Mouse (Mus musculus): ENCODE measurements around the gene Cers3.
A peak's percentile ranks its signal among the peaks of the same experiment; 100 is the strongest.

The Cers3 gene

GRCm38 (mm10) chr7:66840008-66840719, 96.9 kb downstream of the Cers3 start:
- DNase-seq (ENCODE audit: low spot score in 2 of 2): peak; percentile 58 to 67

GRCm38 (mm10) chr7:66841165-66841564, 97.9 kb downstream of the Cers3 start:
- peak; percentile 52 to 58 for DNase-seq (ENCODE audit: low spot score in 2 of 2)

GRCm38 (mm10) chr7:66842021-66842420, 98.7 kb downstream of the Cers3 start:
- peak; percentile 89 for DNase-seq (ENCODE audit: low spot score in 2 of 2)

- no peak for DNase-seq (ENCODE audit: low spot score in 2 of 2)
Observed at GRCm38 (mm10) chr7:66843846-66844245, 100.5 kb downstream of the Cers3 start.

GRCm38 (mm10) chr7:66846582-66846981, 103.3 kb downstream of the Cers3 start:
- DNase-seq (ENCODE audit: low spot score in 2 of 2): no peak

- DNase-seq (ENCODE audit: low spot score in 2 of 2): no peak
Observed at GRCm38 (mm10) chr7:66847299-66847698, 104.0 kb downstream of the Cers3 start.

- no peak for DNase-seq (ENCODE audit: low spot score in 2 of 2)
Observed at GRCm38 (mm10) chr7:66849316-66849715, 106.0 kb downstream of the Cers3 start.

- no peak for DNase-seq (ENCODE audit: low spot score in 2 of 2)
Observed at GRCm38 (mm10) chr7:66852164-66852563, 108.9 kb downstream of the Cers3 start.

- no peak for DNase-seq (ENCODE audit: low spot score in 2 of 2)
Observed at GRCm38 (mm10) chr7:66857610-66858009, 114.3 kb downstream of the Cers3 start.

GRCm38 (mm10) chr7:66858247-66859075, 115.2 kb downstream of the Cers3 start:
- DNase-seq (ENCODE audit: low spot score in 2 of 2): no peak

GRCm38 (mm10) chr7:66859220-66859619, 115.9 kb downstream of the Cers3 start:
- DNase-seq (ENCODE audit: low spot score in 2 of 2): no peak

- no peak for DNase-seq (ENCODE audit: low spot score in 2 of 2)
Observed at GRCm38 (mm10) chr7:66866944-66867718, 123.8 kb downstream of the Cers3 start.

- DNase-seq (ENCODE audit: low spot score in 2 of 2): peak; percentile 86
Observed at GRCm38 (mm10) chr7:66867719-66868501, 124.6 kb downstream of the Cers3 start.

GRCm38 (mm10) chr7:66871520-66871919, 128.2 kb downstream of the Cers3 start:
- DNase-seq (ENCODE audit: low spot score in 2 of 2): no peak

GRCm38 (mm10) chr7:66871940-66872511, 128.7 kb downstream of the Cers3 start:
- no peak for DNase-seq (ENCODE audit: low spot score in 2 of 2)

GRCm38 (mm10) chr7:66873235-66873634, 129.9 kb downstream of the Cers3 start:
- DNase-seq (ENCODE audit: low spot score in 2 of 2): no peak
